Mouse (Mus musculus) limb, embryonic 11.5 days (tissue): Measurements from ENCODE around the gene Gm18596. TPM values are rescaled to one million over a fixed set of nuclear protein-coding genes. Genes with fewer than 3 reads are reported as not detected.
A peak's percentile ranks its signal among the peaks of the same experiment; 100 is the strongest.
"Not testable (repeated sequence)": the region's sequence is repeated elsewhere in the genome, so short reads cannot be mapped to it uniquely, and the experiment has no call there.

Experiments
- ATAC-seq: fragments of 200-750 bp; cut with Nextera tagmentation; 2 replicates; pipeline ENCODE4 v1.8.0; 2017; ENCODE audit warnings: low read depth; ENCODE audit not compliant: insufficient number of reproducible peaks, low FRiP score, low TSS enrichment
- DNase-seq: peaks from one replicate; pipeline ENCODE4 v3.0.0-alpha.2; 2015; ENCODE audit warnings: low spot score
- H3K27ac ChIP-seq: fragments of 300-500 bp; sonication (generic); replicated peaks from 2 replicates; pipeline ENCODE4 v1.5.1; 2014; ENCODE audit warnings: low read depth, mild to moderate bottlenecking, low read length
- H3K27me3 ChIP-seq: fragments of 300-500 bp; sonication (generic); 2 replicates; pipeline ENCODE4 v1.6.1; 2014; ENCODE audit warnings: mild to moderate bottlenecking, low read length, mixed read lengths; ENCODE audit not compliant: control insufficient read depth, insufficient read depth
- H3K36me3 ChIP-seq: fragments of 300-500 bp; sonication (generic); 2 replicates; pipeline ENCODE4 v1.6.1; 2014; ENCODE audit warnings: mild to moderate bottlenecking, low read length, moderate library complexity, mixed read lengths; ENCODE audit not compliant: control insufficient read depth, insufficient read depth
- H3K4me1 ChIP-seq: fragments of 300-500 bp; sonication (generic); 2 replicates; pipeline ENCODE4 v1.6.1; 2014; ENCODE audit warnings: low read length, mixed read lengths; ENCODE audit not compliant: control insufficient read depth, insufficient read depth
- H3K4me2 ChIP-seq: fragments of 300-500 bp; sonication (generic); 2 replicates; pipeline ENCODE4 v1.6.1; 2014; ENCODE audit warnings: low read depth, mild to moderate bottlenecking, moderate library complexity; ENCODE audit not compliant: severe bottlenecking
- H3K4me3 ChIP-seq: fragments of 300-500 bp; sonication (generic); 2 replicates; pipeline ENCODE4 v1.5.1; 2014; ENCODE audit warnings: low read depth, low read length
- H3K9ac ChIP-seq: fragments of 300-500 bp; sonication (generic); 2 replicates; pipeline ENCODE4 v1.6.1; 2014; ENCODE audit warnings: mild to moderate bottlenecking, low read length
- H3K9me3 ChIP-seq: fragments of 300-500 bp; sonication (generic); 2 replicates; pipeline ENCODE4 v1.6.1; 2016; ENCODE audit warnings: low read length; ENCODE audit not compliant: control insufficient read depth
- WGBS: fragments of 180-500 bp; shearing (Covaris S2); extraction: QIAGEN DNeasy Blood & Tissue Kit; methylation state at CpG from one replicate; pipeline ENCODE4 v1.1.7; 2014; 5-methylcytosine and 5-hydroxymethylcytosine counted together
- polyA plus RNA-seq: library from polyadenylated mRNA; unstranded; fragments of >200 nt; fragmentation: Nextera tagmentation; extraction: Ambion mirVana; gene quantifications from 2 replicates; pipeline ENCODE4 v1.2.1, GENCODE M21; 2014

The Gm18596 gene
- not detected in 2 replicates for polyA plus RNA-seq

- not testable (repeated sequence) for H3K27me3 ChIP-seq, H3K4me2 ChIP-seq, H3K4me3 ChIP-seq, H3K36me3 ChIP-seq, H3K9ac ChIP-seq, ATAC-seq, H3K9me3 ChIP-seq
- WGBS, result 43% methylated on average over 4 of the region's 5 CpGs
- DNase-seq, result peak; percentile 30
- peak within 1 kb of the TSS; percentile 26; the same call in 1 of the 2 replicates for H3K27ac ChIP-seq
- H3K4me1 ChIP-seq, result peaks cover 15% of the 10 kb centered on the region
Observed at GRCm38 (mm10) chr10:77741924-77742688, at the start of gene Gm18596. TSS of gene Gm18596 (minus strand) at chr10:77742638.

DNA sequence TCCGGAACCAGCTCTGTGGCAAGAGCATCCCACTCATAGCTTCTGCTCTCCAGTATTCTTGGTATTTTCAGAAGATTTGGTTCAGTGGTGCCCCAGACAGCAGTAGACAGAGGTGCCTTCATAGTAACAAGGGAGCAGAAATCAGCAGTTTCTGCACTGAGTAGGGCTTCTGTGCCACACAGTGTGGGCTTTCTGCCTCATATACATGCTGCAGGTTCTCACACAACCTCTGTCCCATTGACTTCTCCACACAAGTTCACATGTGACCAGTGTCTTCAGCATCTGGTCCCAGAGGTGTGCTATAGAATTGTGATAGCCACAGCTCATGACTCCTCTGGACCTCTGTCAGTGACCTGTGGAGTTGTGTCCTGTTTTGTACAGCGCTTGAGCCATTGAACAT is 46.2 kb upstream of the Gm18596 start:
- Histone ChIP-seq H3K9me3 (no peaks in the 10 kb centered on the region), H3K27me3 (no peaks in the 10 kb centered on the region), H3K4me2 (no peak overlapping the region), H3K9ac (no peak overlapping the region), H3K36me3 (no peaks in the 10 kb centered on the region), H3K4me1 (no peaks in the 10 kb centered on the region), H3K27ac (no peak overlapping the region), H3K4me3 (no peak overlapping the region)
- WGBS, result 69% methylated on average over 2 of the region's 2 CpGs
- DNase-seq (no peak), ATAC-seq (no peak)

DNA sequence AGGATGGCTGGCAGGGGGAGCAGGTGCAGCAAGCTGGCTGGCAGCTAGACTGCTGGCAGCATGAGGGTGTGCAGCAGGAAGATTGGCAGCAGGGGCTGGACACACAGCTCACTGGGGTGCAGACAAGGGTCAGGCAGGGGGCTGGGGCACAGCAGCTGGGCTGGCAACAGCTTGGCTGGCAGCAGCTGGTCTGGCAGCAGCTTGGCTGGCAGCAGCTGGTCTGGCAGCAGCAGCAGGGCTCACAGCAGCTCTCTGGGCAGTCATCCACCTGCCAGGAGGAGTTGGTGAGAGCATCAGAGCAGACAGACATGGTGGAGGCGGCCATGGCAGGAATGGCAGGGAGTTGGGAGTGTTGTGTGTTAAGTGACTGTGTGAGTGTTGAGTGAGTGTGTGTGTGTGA is 45.4 kb upstream of the Gm18596 start, which contains the start of gene Gm7137:
Gm7137 (minus strand) TSS at position 325 of the 400 bp plus-strand sequence.
- ATAC-seq, H3K4me2 ChIP-seq, DNase-seq: not testable (repeated sequence)

DNA sequence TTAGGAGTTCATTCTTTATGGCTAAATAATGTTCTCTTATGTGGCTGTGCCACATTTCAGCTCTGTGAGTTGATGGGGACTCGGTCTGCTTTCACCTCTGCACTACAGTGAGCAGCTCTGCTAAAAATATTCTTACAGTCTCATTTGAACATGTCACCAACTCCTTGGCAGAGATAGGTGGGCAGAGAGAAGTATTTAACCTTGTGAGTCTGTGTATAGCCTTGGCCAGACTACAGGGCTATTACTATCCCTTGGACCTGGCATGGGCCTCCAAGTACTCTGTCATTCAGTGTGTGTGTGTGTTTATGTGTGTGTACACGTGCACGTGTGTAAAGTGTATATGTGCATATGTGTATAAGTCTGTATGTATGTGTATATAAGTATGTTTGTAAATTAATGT is 41.0 kb upstream of the Gm18596 start:
- not testable (repeated sequence) for H3K4me2 ChIP-seq, DNase-seq, H3K27ac ChIP-seq, H3K9me3 ChIP-seq, H3K9ac ChIP-seq, H3K27me3 ChIP-seq, H3K4me3 ChIP-seq, H3K36me3 ChIP-seq, ATAC-seq, H3K4me1 ChIP-seq
- 100% methylated on average over 1 of the region's 3 CpGs for WGBS

More for the DNA sequence above, 45.4 kb upstream of the Gm18596 start, which contains the start of gene Gm7137:
- not testable (repeated sequence) for H3K27ac ChIP-seq, H3K27me3 ChIP-seq, H3K4me1 ChIP-seq, H3K9me3 ChIP-seq, H3K36me3 ChIP-seq, H3K4me3 ChIP-seq, H3K9ac ChIP-seq
- WGBS, result no CpG with 5 or more reads among the region's 1 CpGs

DNA sequence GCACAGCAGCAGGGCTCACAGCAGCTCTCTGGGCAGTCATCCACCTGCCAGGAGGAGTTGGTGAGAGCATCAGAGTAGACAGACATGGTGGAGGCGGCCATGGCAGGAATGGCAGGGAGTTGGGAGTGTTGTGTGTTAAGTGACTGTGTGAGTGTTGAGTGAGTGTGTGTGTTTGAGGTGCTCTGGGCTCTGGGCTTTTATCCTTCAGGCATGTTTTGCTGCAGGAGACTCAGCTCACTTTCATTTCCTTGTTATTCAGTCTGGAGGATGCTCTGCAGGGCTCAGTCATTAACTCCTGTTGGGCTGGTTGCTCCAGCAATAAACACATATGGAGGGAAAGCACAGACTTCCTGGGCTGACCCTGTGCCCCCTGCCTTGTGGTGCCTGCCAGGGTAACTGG is 40.0 kb upstream of the Gm18596 start, which contains the start of gene Gm3250:
Gm3250 (minus strand) TSS at position 101 of the 400 bp plus-strand sequence.
- H3K27me3 ChIP-seq, ATAC-seq, H3K27ac ChIP-seq, H3K4me3 ChIP-seq, DNase-seq, H3K4me2 ChIP-seq, H3K9me3 ChIP-seq, H3K36me3 ChIP-seq, H3K4me1 ChIP-seq, H3K9ac ChIP-seq: not testable (repeated sequence)
- WGBS, result 67% methylated on average over 1 of the region's 1 CpGs

DNA sequence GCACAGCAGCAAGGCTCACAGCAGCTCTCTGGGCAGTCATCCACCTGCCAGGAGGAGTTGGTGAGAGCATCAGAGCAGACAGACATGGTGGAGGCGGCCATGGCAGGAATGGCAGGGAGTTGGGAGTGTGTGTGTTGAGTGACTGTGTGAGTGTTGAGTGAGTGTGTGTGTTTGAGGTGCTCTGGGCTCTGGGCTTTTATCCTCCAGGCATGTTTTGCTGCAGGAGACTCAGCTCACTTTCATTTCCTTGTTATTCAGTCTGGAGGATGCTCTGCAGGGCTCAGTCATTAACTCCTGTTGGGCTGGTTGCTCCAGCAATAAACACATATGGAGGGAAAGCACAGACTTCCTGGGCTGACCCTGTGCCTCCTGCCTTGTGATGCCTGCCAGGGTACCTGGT is 34.4 kb upstream of the Gm18596 start, which contains the start of gene Gm7138:
Gm7138 (minus strand) TSS at position 101 of the 400 bp plus-strand sequence.
- not testable (repeated sequence) for DNase-seq, H3K9ac ChIP-seq, H3K36me3 ChIP-seq, H3K27me3 ChIP-seq, H3K4me1 ChIP-seq, H3K4me2 ChIP-seq, ATAC-seq, H3K27ac ChIP-seq, H3K4me3 ChIP-seq, H3K9me3 ChIP-seq
- 53% methylated on average over 1 of the region's 1 CpGs for WGBS

DNA sequence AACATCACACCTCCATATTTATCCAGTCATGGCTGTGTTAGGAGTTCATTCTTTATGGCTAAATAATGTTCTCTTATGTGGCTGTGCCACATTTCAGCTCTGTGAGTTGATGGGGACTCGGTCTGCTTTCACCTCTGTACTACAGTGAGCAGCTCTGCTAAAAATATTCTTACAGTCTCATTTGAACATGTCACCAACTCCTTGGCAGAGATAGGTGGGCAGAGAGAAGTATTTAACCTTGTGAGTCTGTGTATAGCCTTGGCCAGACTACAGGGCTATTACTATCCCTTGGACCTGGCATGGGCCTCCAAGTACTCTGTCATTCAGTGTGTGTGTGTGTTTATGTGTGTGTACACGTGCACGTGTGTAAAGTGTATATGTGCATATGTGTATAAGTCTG is 29.7 kb upstream of the Gm18596 start:
- WGBS, result 100% methylated on average over 1 of the region's 3 CpGs
- not testable (repeated sequence) for H3K27ac ChIP-seq, H3K4me2 ChIP-seq, H3K4me3 ChIP-seq, H3K9ac ChIP-seq, H3K4me1 ChIP-seq, H3K27me3 ChIP-seq, DNase-seq, H3K9me3 ChIP-seq, H3K36me3 ChIP-seq, ATAC-seq

- not testable (repeated sequence) for ATAC-seq, H3K4me1 ChIP-seq, H3K36me3 ChIP-seq, H3K27me3 ChIP-seq, H3K9me3 ChIP-seq, H3K4me3 ChIP-seq, DNase-seq, H3K9ac ChIP-seq, H3K4me2 ChIP-seq, H3K27ac ChIP-seq
- 83% methylated on average over 1 of the region's 1 CpGs for WGBS
Observed at GRCm38 (mm10) chr10:77771225-77771624, 28.8 kb upstream of the Gm18596 start, which contains the start of gene Gm3238. TSS of gene Gm3238 (minus strand) at chr10:77771325.
